Mouse (Mus musculus) kidney, adult 2 months (tissue): Measurements from ENCODE around the gene Gm2a.

Source experiments
- CTCF ChIP-seq: fragments of 200-500 bp; conservative IDR thresholded peaks from 2 replicates; pipeline ENCODE4 v1.5.1; 2011; ENCODE audit warnings: low read depth, mild to moderate bottlenecking, control low read depth, low read length, moderate library complexity, mixed read lengths; ENCODE audit not compliant: insufficient read depth, insufficient read length
- POLR2A ChIP-seq: fragments of 200-500 bp; IDR thresholded peaks from one replicate; pipeline ENCODE4 v1.6.1; 2011; ENCODE audit warnings: low read depth, low read length, control low read depth

DNA sequence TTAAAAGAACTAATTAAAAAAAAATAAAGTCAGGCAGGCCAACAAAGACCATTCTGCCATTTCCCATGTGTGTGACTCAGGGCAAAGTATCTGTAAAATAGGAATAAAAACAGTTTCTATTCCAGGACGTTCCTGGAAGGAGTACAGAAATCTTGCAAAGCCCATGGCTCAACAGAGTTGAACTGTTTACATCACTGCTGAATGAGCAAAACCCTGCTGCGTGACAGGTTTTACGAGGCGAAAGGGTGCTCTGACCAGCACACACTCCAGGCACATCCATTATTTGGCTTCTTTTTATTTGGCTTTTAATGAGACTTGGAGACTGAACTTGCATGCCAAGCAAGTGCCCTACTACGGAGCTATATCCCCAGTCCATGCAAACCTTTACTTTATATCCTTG is 46.1 kb downstream of the Gm2a start:
- TF ChIP-seq POLR2A (no peak), CTCF (no peak)
